Mouse (Mus musculus) MEL (cell line): ENCODE data around the gene Cdc42bpb. TPM values are rescaled to one million over a fixed set of nuclear protein-coding genes. Genes with fewer than 3 reads are reported as not detected.

ENCODE experiments used
- DNase-seq: peaks from one replicate; pipeline ENCODE4 v3.0.0; 2011; ENCODE audit warnings: low read depth, low spot score
- H3K27ac ChIP-seq: 2 replicates; pipeline ENCODE4 v1.5.1; 2012; ENCODE audit warnings: low read depth, mild to moderate bottlenecking, control low read depth, low read length, moderate library complexity; ENCODE audit not compliant: control insufficient read depth
- H3K27me3 ChIP-seq, 2 experiments: fragments of 150-350 bp in 1 of 2; sonication (generic) in 1 of 2; 2 replicates each; pipeline ENCODE4 v1.6.1; 2012; ENCODE audit warnings: low read length in 2 of 2, mild to moderate bottlenecking in 2 of 2, improper control_type of control experiment in 1 of 2, moderate library complexity in 1 of 2; ENCODE audit not compliant: insufficient read depth in 2 of 2, control insufficient read depth in 1 of 2
- H3K36me3 ChIP-seq, 2 experiments: 2 replicates each; pipeline ENCODE4 v1.6.1; 2012 to 2014; ENCODE audit warnings: low read length in 2 of 2, improper control_type of control experiment in 1 of 2, inconsistent platforms in 1 of 2, mild to moderate bottlenecking in 1 of 2; ENCODE audit not compliant: insufficient read depth in 2 of 2, control insufficient read depth in 1 of 2
- H3K4me1 ChIP-seq, 2 experiments: fragments of 150-350 bp in 1 of 2; sonication (generic) in 1 of 2; 2 replicates each; pipeline ENCODE4 v1.6.1; 2012; ENCODE audit warnings: low read length in 2 of 2, improper control_type of control experiment in 1 of 2, mild to moderate bottlenecking in 1 of 2; ENCODE audit not compliant: insufficient read depth in 2 of 2, control insufficient read depth in 1 of 2
- H3K4me3 ChIP-seq, 2 experiments: fragments of 150-350 bp in 1 of 2; sonication (generic) in 1 of 2; 2 replicates each; pipeline ENCODE4 v1.5.1; 2012; ENCODE audit warnings: low read depth in 2 of 2, low read length in 2 of 2, mild to moderate bottlenecking in 2 of 2, moderate library complexity in 2 of 2, control low read depth in 1 of 2, improper control_type of control experiment in 1 of 2; ENCODE audit not compliant: control insufficient read depth in 1 of 2, insufficient read depth in 1 of 2
- H3K79me2 ChIP-seq: 2 replicates; pipeline ENCODE4 v1.6.1; 2012; ENCODE audit warnings: mild to moderate bottlenecking, low read length, moderate library complexity; ENCODE audit not compliant: control insufficient read depth, poor library complexity, insufficient read depth
- H3K9ac ChIP-seq: 2 replicates; pipeline ENCODE4 v1.6.1; 2012; ENCODE audit warnings: low read depth, mild to moderate bottlenecking, control low read depth, low read length, moderate library complexity; ENCODE audit not compliant: control insufficient read depth, poor library complexity, severe bottlenecking
- H3K9me3 ChIP-seq: fragments of 150-350 bp; sonication (generic); replicated peaks from 2 replicates; pipeline ENCODE4 v1.6.1; 2012; ENCODE audit warnings: mild to moderate bottlenecking, low read length, improper control_type of control experiment, moderate library complexity; ENCODE audit not compliant: insufficient read depth
- CHD1 ChIP-seq: IDR thresholded peaks from 2 replicates; pipeline ENCODE4 v1.6.1; 2012; ENCODE audit warnings: low read depth, mild to moderate bottlenecking, inconsistent platforms, low read length, improper control_type of control experiment
- CHD2 ChIP-seq: IDR thresholded peaks from 2 replicates; pipeline ENCODE4 v1.6.1; 2011; ENCODE audit warnings: low read length, improper control_type of control experiment
- CTCF ChIP-seq, 3 experiments: IDR thresholded peaks in 2 of 3; conservative IDR thresholded peaks in 1 of 3; 2 replicates each; pipeline ENCODE4 v1.5.1; 2011 to 2012; ENCODE audit warnings: low read length in 3 of 3, low read depth in 2 of 3, mild to moderate bottlenecking in 2 of 3, improper control_type of control experiment in 1 of 3, inconsistent platforms in 1 of 3, mixed read lengths in 1 of 3, moderate library complexity in 1 of 3; ENCODE audit not compliant: control insufficient read depth in 1 of 3, insufficient read depth in 1 of 3, poor library complexity in 1 of 3, severe bottlenecking in 1 of 3
- E2F4 ChIP-seq: IDR thresholded peaks from 2 replicates; pipeline ENCODE4 v1.6.1; 2011; ENCODE audit warnings: low read depth, low read length, improper control_type of control experiment, borderline replicate concordance
- ELF1 ChIP-seq: IDR thresholded peaks from 2 replicates; pipeline ENCODE4 v1.6.1; 2014; ENCODE audit warnings: low read depth, mild to moderate bottlenecking, inconsistent platforms, low read length, improper control_type of control experiment, moderate library complexity
- EP300 ChIP-seq, 2 experiments: IDR thresholded peaks; 2 replicates each; pipeline ENCODE4 v1.6.1; 2011; ENCODE audit warnings: improper control_type of control experiment in 2 of 2, low read length in 2 of 2, low read depth in 1 of 2, mild to moderate bottlenecking in 1 of 2
- ETS1 ChIP-seq: IDR thresholded peaks from 2 replicates; pipeline ENCODE4 v1.6.1; 2012; ENCODE audit warnings: low read depth, mild to moderate bottlenecking, inconsistent platforms, low read length, improper control_type of control experiment, moderate library complexity
- GABPA ChIP-seq: IDR thresholded peaks from 2 replicates; pipeline ENCODE4 v1.6.1; 2012; ENCODE audit warnings: low read depth, mild to moderate bottlenecking, inconsistent platforms, low read length, improper control_type of control experiment, moderate library complexity
- GATA1 ChIP-seq: IDR thresholded peaks from 2 replicates; pipeline ENCODE4 v1.6.1; 2011; ENCODE audit warnings: low read depth, low read length, improper control_type of control experiment
- JUND ChIP-seq: IDR thresholded peaks from 2 replicates; pipeline ENCODE4 v1.6.1; 2011; ENCODE audit warnings: low read depth, mild to moderate bottlenecking, improper control_type of control experiment, low read length
- MAX ChIP-seq: IDR thresholded peaks from 2 replicates; pipeline ENCODE4 v1.6.1; 2011; ENCODE audit warnings: low read length, improper control_type of control experiment
- MAZ ChIP-seq: IDR thresholded peaks from 2 replicates; pipeline ENCODE4 v1.6.1; 2012; ENCODE audit warnings: low read depth, mild to moderate bottlenecking, inconsistent platforms, low read length, improper control_type of control experiment
- MEF2A ChIP-seq: IDR thresholded peaks from 2 replicates; pipeline ENCODE4 v1.6.1; 2014; ENCODE audit warnings: low read depth, mild to moderate bottlenecking, inconsistent platforms, low read length, improper control_type of control experiment; ENCODE audit not compliant: poor library complexity, insufficient replicate concordance, severe bottlenecking; ENCODE audit errors: extremely low read depth
- MYB ChIP-seq: IDR thresholded peaks from 2 replicates; pipeline ENCODE4 v1.6.1; 2011; ENCODE audit warnings: mild to moderate bottlenecking, low read depth, low read length, improper control_type of control experiment
- NELFE ChIP-seq: IDR thresholded peaks from 2 replicates; pipeline ENCODE4 v1.6.1; 2011; ENCODE audit warnings: low read depth, low read length, improper control_type of control experiment
- NRF1 ChIP-seq: IDR thresholded peaks from 2 replicates; pipeline ENCODE4 v1.6.1; 2014; ENCODE audit warnings: low read depth, mild to moderate bottlenecking, inconsistent platforms, low read length, improper control_type of control experiment, moderate library complexity; ENCODE audit not compliant: poor library complexity, insufficient read depth, severe bottlenecking
- POLR2AphosphoS5 ChIP-seq: IDR thresholded peaks from 2 replicates; pipeline ENCODE4 v1.6.1; 2012; ENCODE audit warnings: low read depth, borderline replicate concordance, mild to moderate bottlenecking, inconsistent platforms, low read length, moderate library complexity, mixed read lengths
- RAD21 ChIP-seq: IDR thresholded peaks from 2 replicates; pipeline ENCODE4 v1.6.1; 2011; ENCODE audit warnings: mild to moderate bottlenecking, low read depth, low read length, improper control_type of control experiment
- RCOR1 ChIP-seq: IDR thresholded peaks from 2 replicates; pipeline ENCODE4 v1.6.1; 2012; ENCODE audit warnings: low read depth, mild to moderate bottlenecking, inconsistent platforms, low read length, improper control_type of control experiment
- SIN3A ChIP-seq: IDR thresholded peaks from 2 replicates; pipeline ENCODE4 v1.6.1; 2012; ENCODE audit warnings: low read length, improper control_type of control experiment, inconsistent platforms
- TBP ChIP-seq: IDR thresholded peaks from 2 replicates; pipeline ENCODE4 v1.8.0; 2011; ENCODE audit warnings: low read depth, low read length, improper control_type of control experiment
- TCF12 ChIP-seq: IDR thresholded peaks from 2 replicates; pipeline ENCODE4 v1.6.1; 2014; ENCODE audit warnings: low read depth, mild to moderate bottlenecking, inconsistent platforms, low read length, improper control_type of control experiment, moderate library complexity
- USF2 ChIP-seq, 2 experiments: IDR thresholded peaks; 2 replicates each; pipeline ENCODE4 v1.6.1; 2011 to 2012; ENCODE audit warnings: improper control_type of control experiment in 2 of 2, low read length in 2 of 2, borderline replicate concordance in 1 of 2, inconsistent platforms in 1 of 2, low read depth in 1 of 2, mild to moderate bottlenecking in 1 of 2; ENCODE audit not compliant: insufficient read depth in 1 of 2
- polyA plus RNA-seq, 2 experiments: library from polyadenylated mRNA; stranded (reverse) in 1 of 2; unstranded in 1 of 2; fragments of >175 nt in 1 of 2; fragments of >200 nt in 1 of 2; gene quantifications; 2 replicates each; pipeline versions ENCODE4 v1.2.1 to v1.2.4; 2012; ENCODE audit warnings: low replicate concordance in 2 of 2, low read depth in 1 of 2; ENCODE audit not compliant: insufficient read length in 2 of 2, insufficient read depth in 1 of 2, missing spikeins in 1 of 2
- total RNA-seq: library from RNA; depleted of rRNA; stranded (reverse); fragments of 300-350 nt; gene quantifications from 2 replicates; pipeline ENCODE4 v1.2.3, GENCODE M21; 2012

Gene Cdc42bpb
- total and polyA plus RNA-seq, 3 experiments = not detected

DNA sequence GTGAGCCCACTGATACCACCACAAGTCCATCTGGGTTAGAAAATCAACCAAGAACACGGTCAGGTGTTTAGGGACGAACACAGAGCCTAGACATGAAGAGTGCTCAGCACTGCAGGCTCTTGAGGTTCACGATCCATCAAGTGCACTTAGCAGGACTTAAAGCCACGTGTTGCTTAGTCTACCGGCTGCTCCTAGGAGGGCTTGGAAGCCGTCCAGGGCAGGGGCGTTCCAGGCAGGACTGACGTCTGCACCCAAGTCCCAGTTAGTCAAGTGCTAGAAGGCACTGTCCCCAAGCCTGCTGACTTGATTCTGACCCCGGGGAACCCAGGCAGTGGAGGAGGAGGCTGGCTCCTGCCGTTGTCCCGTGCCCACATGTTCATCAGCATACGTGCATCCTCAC, 57.0 kb downstream of the Cdc42bpb start:
- Histone ChIP-seq H3K27me3 (peaks cover 0 to 4% of the 10 kb centered on the region in 2 experiments; a peak in 2 of 4 replicates), H3K4me3 (no peak overlapping the region), H3K36me3 (no peaks in the 10 kb centered on the region), H3K79me2 (no peaks in the 10 kb centered on the region), H3K4me1 (no peaks in the 10 kb centered on the region), H3K27ac (no peak overlapping the region), H3K9ac (no peak overlapping the region), H3K9me3 (no peaks in the 10 kb centered on the region)
- no peak for TF ChIP-seq ETS1
- no peak for TF ChIP-seq MYB
- no peak for TF ChIP-seq EP300 (IDR thresholded peaks at IDR 0.05; ENCODE audit: low read depth in 1 of 2, low read length in 2 of 2)
- TF ChIP-seq MAX = no peak
- TF ChIP-seq GATA1 = no peak
- TF ChIP-seq RCOR1 = no peak
- no peak for TF ChIP-seq MAZ
- TF ChIP-seq ELF1 = no peak
- TF ChIP-seq RAD21 = no peak
- TF ChIP-seq E2F4 = no peak
- no peak for TF ChIP-seq NRF1
- TF ChIP-seq NELFE = no peak
- no peak for DNase-seq

DNA sequence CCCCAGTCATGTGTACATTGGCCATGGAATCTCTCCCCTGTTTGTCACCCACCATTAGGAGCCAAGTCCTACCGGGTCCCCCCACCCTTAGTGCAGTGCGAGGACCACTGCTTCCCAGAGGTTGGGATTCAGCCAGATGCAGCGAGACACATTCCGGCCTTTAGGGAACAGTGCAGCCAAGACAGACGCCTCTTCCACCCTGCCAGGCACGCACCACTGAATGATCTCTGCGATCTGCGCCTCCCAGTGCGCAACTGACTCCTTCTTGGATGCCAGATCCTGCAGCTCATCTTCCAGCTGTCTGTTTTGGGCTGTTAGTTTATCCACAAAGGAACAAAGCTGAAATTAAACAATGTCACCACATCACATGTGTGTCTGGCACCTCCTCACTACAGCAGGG, 59.8 kb downstream of the Cdc42bpb start:
- Histone ChIP-seq H3K36me3 (no peaks in the 10 kb centered on the region), H3K27ac (no peak overlapping the region), H3K27me3 (peaks cover 4 to 10% of the 10 kb centered on the region in 2 experiments; a peak in 2 of 4 replicates), H3K4me1 (no peaks in the 10 kb centered on the region), H3K9me3 (no peaks in the 10 kb centered on the region), H3K79me2 (no peaks in the 10 kb centered on the region), H3K9ac (no peak overlapping the region), H3K4me3 (no peak overlapping the region)
- no peak for DNase-seq
- TF ChIP-seq GABPA = no peak
- no peak for TF ChIP-seq JUND
- TF ChIP-seq EP300 (IDR thresholded peaks at IDR 0.05; ENCODE audit: low read depth in 1 of 2, low read length in 2 of 2) = no peak
- TF ChIP-seq MAX = no peak
- no peak for TF ChIP-seq MYB
- TF ChIP-seq SIN3A = no peak
- no peak for TF ChIP-seq TCF12
- TF ChIP-seq ETS1 = no peak
- TF ChIP-seq TBP = no peak
- no peak for TF ChIP-seq POLR2AphosphoS5
- TF ChIP-seq CHD2 = no peak
- no peak for TF ChIP-seq CHD1
- TF ChIP-seq USF2 (IDR thresholded peaks at IDR 0.05; ENCODE audit: borderline replicate concordance in 1 of 2, insufficient read depth in 1 of 2, low read depth in 1 of 2, low read length in 2 of 2) = no peak
- TF ChIP-seq CTCF (IDR thresholded peaks at IDR 0.05 in 2 of 3, conservative IDR thresholded peaks at IDR 0.05 in 1 of 3; ENCODE audit: control insufficient read depth in 1 of 3, insufficient read depth in 1 of 3, low read depth in 2 of 3, low read length in 3 of 3, poor library complexity in 1 of 3, severe bottlenecking in 1 of 3) = no peak
- no peak for TF ChIP-seq MEF2A
